Mouse (Mus musculus): ENCODE results near the gene Spef1.

The Spef1 gene

GRCm38 (mm10) chr2:131213773-131214172 lies 26.7 kb upstream of the Spef1 start:
- ChIA-PET POLR2A (interaction anchor here in 2 of 4 experiments (0.9 to 10.0 kb wide), 9 partner anchors 9 to 34 kb away, joined by 3 to 112 read pairs (median 4); partner anchors contain the start of genes Cdc25b (in 1 of the 2), Cenpb (in 1 of the 2), Mavs (in 1 of the 2) and Spef1 (in 1 of the 2)), CTCF (interaction anchor here in 1 of 4 experiments (0.8 kb wide), 1 partner anchor 159 kb away, joined by 7 read pairs; no protein-coding TSS in a partner anchor)

- CTCF ChIA-PET, result interaction anchor here in 2 of 4 experiments (2.1 to 2.4 kb wide), 6 partner anchors 14 to 115 kb away, joined by 5 to 22 read pairs (median 11); partner anchors contain the start of genes 1700037H04Rik (in 1 of the 2), Cdc25b (in 1 of the 2), Mavs (in 1 of the 2) and Spef1 (in 1 of the 2)
- POLR2A ChIA-PET, result interaction anchor here in 2 of 4 experiments (1.2 to 10.0 kb wide), 11 partner anchors 11 to 52 kb away, joined by 3 to 112 read pairs (median 10); partner anchors contain the start of genes Mavs (in 2 of the 2), 1700037H04Rik (in 1 of the 2), Cdc25b (in 1 of the 2) and Pank2 (in 1 of the 2)
Observed at GRCm38 (mm10) chr2:131211026-131211615, 24.0 kb upstream of the Spef1 start.

- POLR2A ChIA-PET, result interaction anchor here in 3 of 4 experiments (0.7 to 10.0 kb wide), 36 partner anchors 8 to 647 kb away, joined by 3 to 112 read pairs (median 6); partner anchors contain the start of genes Cdc25b (in 3 of the 3), Spef1 (in 3 of the 3), 1700037H04Rik (in 2 of the 3) and Cenpb (in 2 of the 3)
Observed at GRCm38 (mm10) chr2:131209969-131210792, 23.1 kb upstream of the Spef1 start.

GRCm38 (mm10) chr2:131209125-131209795 lies 22.2 kb upstream of the Spef1 start:
- CTCF ChIA-PET, result interaction anchor here (0.5 to 2.4 kb wide), 46 partner anchors 9 to 646 kb away, joined by 3 to 22 read pairs (median 6); partner anchors contain the start of genes Cdc25b (in 4 of the 4), Spef1 (in 3 of the 4), 1700037H04Rik (in 2 of the 4) and Mavs (in 2 of the 4)
- POLR2A ChIA-PET, result interaction anchor here in 3 of 4 experiments (0.7 to 10.0 kb wide), 36 partner anchors 9 to 1769 kb away, joined by 3 to 112 read pairs (median 5); partner anchors contain the start of genes Cdc25b (in 3 of the 3), Spef1 (in 3 of the 3), Cenpb (in 2 of the 3) and Mavs (in 2 of the 3)

More at GRCm38 (mm10) chr2:131209969-131210792, 23.1 kb upstream of the Spef1 start:
- CTCF ChIA-PET, result interaction anchor here (0.5 to 2.4 kb wide), 55 partner anchors 10 to 646 kb away, joined by 3 to 22 read pairs (median 5); partner anchors contain the start of genes Cdc25b (in 4 of the 4), Spef1 (in 3 of the 4), 1700037H04Rik (in 2 of the 4) and Mavs (in 2 of the 4)

- CTCF ChIA-PET, result interaction anchor here in 3 of 4 experiments (0.6 to 0.7 kb wide), 4 partner anchors 9 to 1482 kb away, joined by 3 to 6 read pairs (median 3); partner anchors contain the start of gene Hspa12b (in 1 of the 3)
- POLR2A ChIA-PET, result interaction anchor here in 2 of 4 experiments (0.7 to 3.4 kb wide), 9 partner anchors 18 to 1770 kb away, joined by 3 to 28 read pairs (median 5); partner anchors contain the start of genes Cdc25b (in 2 of the 2), Spef1 (in 2 of the 2), 1700037H04Rik (in 1 of the 2) and Cenpb (in 1 of the 2)
Observed at GRCm38 (mm10) chr2:131208356-131208755, 21.3 kb upstream of the Spef1 start.

GRCm38 (mm10) chr2:131206778-131207177 lies 19.7 kb upstream of the Spef1 start, which contains the start of gene Ap5s1:
Ap5s1 (plus strand) TSS chr2:131207078.
- POLR2A ChIA-PET, result interaction anchor here in 2 of 4 experiments (0.8 to 2.1 kb wide), 6 partner anchors 26 to 53 kb away, joined by 3 to 7 read pairs (median 3); partner anchors contain the start of genes 1700037H04Rik (in 1 of the 2) and Mavs (in 1 of the 2)
- CTCF ChIA-PET, result interaction anchor here in 1 of 4 experiments (0.8 kb wide), 1 partner anchor 47 kb away, joined by 3 read pairs; the partner anchor contains the start of gene 1700037H04Rik

GRCm38 (mm10) chr2:131205521-131206182 lies 18.6 kb upstream of the Spef1 start:
- ChIA-PET CTCF (interaction anchor here in 2 of 4 experiments (0.6 to 1.3 kb wide), 2 partner anchors 17 to 18 kb away, joined by 3 to 7 read pairs; partner anchors contain the start of genes Cdc25b (in 1 of the 2) and Spef1 (in 1 of the 2)), POLR2A (interaction anchor here in 2 of 4 experiments (0.6 to 4.3 kb wide), 15 partner anchors 9 to 147 kb away, joined by 3 to 32 read pairs (median 4); partner anchors contain the start of genes Cdc25b (in 2 of the 2), Spef1 (in 2 of the 2) and Rnf24 (in 1 of the 2))

- POLR2A ChIA-PET, result interaction anchor here in 3 of 4 experiments (0.6 to 4.3 kb wide), 28 partner anchors 8 to 1412 kb away, joined by 3 to 32 read pairs (median 4); partner anchors contain the start of genes Cdc25b (in 2 of the 3), Spef1 (in 2 of the 3), Mavs (in 1 of the 3) and Pank2 (in 1 of the 3)
Observed at GRCm38 (mm10) chr2:131204410-131204981, 17.4 kb upstream of the Spef1 start.

GRCm38 (mm10) chr2:131203816-131204409 lies 16.8 kb upstream of the Spef1 start:
- POLR2A ChIA-PET, result interaction anchor here in 2 of 4 experiments (0.6 to 4.3 kb wide), 24 partner anchors 8 to 1412 kb away, joined by 3 to 32 read pairs (median 4); partner anchors contain the start of genes Cdc25b (in 2 of the 2), Spef1 (in 2 of the 2), Cenpb (in 1 of the 2) and Mavs (in 1 of the 2)
- CTCF ChIA-PET, result interaction anchor here in 1 of 4 experiments (1.3 kb wide), 1 partner anchor 16 kb away, joined by 7 read pairs; the partner anchor contains the start of genes Cdc25b and Spef1

More at GRCm38 (mm10) chr2:131204410-131204981, 17.4 kb upstream of the Spef1 start:
- CTCF ChIA-PET, result interaction anchor here in 1 of 4 experiments (1.3 kb wide), 1 partner anchor 17 kb away, joined by 7 read pairs; the partner anchor contains the start of genes Cdc25b and Spef1

- POLR2A ChIA-PET, result interaction anchor here in 2 of 4 experiments (0.8 to 2.0 kb wide), 6 partner anchors 9 to 32 kb away, joined by 3 to 6 read pairs (median 4); partner anchors contain the start of genes Cdc25b (in 1 of the 2), Cenpb (in 1 of the 2), Mavs (in 1 of the 2) and Spef1 (in 1 of the 2)
- CTCF ChIA-PET, result interaction anchor here in 2 of 4 experiments (2.3 to 3.8 kb wide), 2 partner anchors 9 kb away, joined by 6 to 15 read pairs; no protein-coding TSS in a partner anchor
Observed at GRCm38 (mm10) chr2:131201262-131201661, 14.2 kb upstream of the Spef1 start.

- CTCF ChIA-PET, result interaction anchor here in 3 of 4 experiments (0.5 to 3.8 kb wide), 4 partner anchors 9 to 707 kb away, joined by 4 to 15 read pairs (median 6); no protein-coding TSS in a partner anchor
- POLR2A ChIA-PET, result interaction anchor here in 3 of 4 experiments (0.6 to 2.0 kb wide), 9 partner anchors 8 to 592 kb away, joined by 3 to 7 read pairs (median 4); partner anchors contain the start of genes Cenpb (in 2 of the 3), 1700037H04Rik (in 1 of the 3), Cdc25b (in 1 of the 3) and Mavs (in 1 of the 3)
Observed at GRCm38 (mm10) chr2:131200710-131201109, 13.6 kb upstream of the Spef1 start.

GRCm38 (mm10) chr2:131196606-131197316 lies 9.7 kb upstream of the Spef1 start:
- CTCF ChIA-PET, result interaction anchor here in 3 of 4 experiments (0.6 to 1.9 kb wide), 4 partner anchors 11 to 140 kb away, joined by 3 to 18 read pairs (median 6); no protein-coding TSS in a partner anchor
- POLR2A ChIA-PET, result interaction anchor here in 3 of 4 experiments (0.6 to 2.1 kb wide), 13 partner anchors 8 to 154 kb away, joined by 3 to 11 read pairs (median 4); partner anchors contain the start of genes Cdc25b (in 2 of the 3), Spef1 (in 2 of the 3), 1700037H04Rik (in 1 of the 3) and Gfra4 (in 1 of the 3)

- POLR2A ChIA-PET, result interaction anchor here in 3 of 4 experiments (0.5 to 2.7 kb wide), 21 partner anchors 8 to 1924 kb away, joined by 3 to 8 read pairs (median 3); partner anchors contain the start of gene 1700037H04Rik (in 1 of the 3)
- CTCF ChIA-PET, result interaction anchor here in 1 of 4 experiments (2.7 kb wide), 1 partner anchor 19 kb away, joined by 10 read pairs; no protein-coding TSS in a partner anchor
Observed at GRCm38 (mm10) chr2:131191005-131191390, 3.9 kb upstream of the Spef1 start.
